Mouse (Mus musculus) cerebellum, adult 2 months (tissue): ENCODE data around the gene Hpse2.

Experiments used
- CTCF ChIP-seq: fragments of 200-500 bp; IDR thresholded peaks from 2 replicates; pipeline ENCODE4 v1.5.1; 2011; ENCODE audit warnings: low read depth, mild to moderate bottlenecking, control low read depth, low read length, moderate library complexity, borderline replicate concordance; ENCODE audit not compliant: insufficient read depth
- POLR2A ChIP-seq: fragments of 200-500 bp; IDR thresholded peaks from 2 replicates; pipeline ENCODE4 v1.6.1; 2011; ENCODE audit warnings: low read length, control low read depth, borderline replicate concordance; ENCODE audit not compliant: insufficient read depth

GRCm38 (mm10) chr19:42764398-42764797, 623.8 kb downstream of the Hpse2 start:
- TF ChIP-seq POLR2A (no peak), CTCF (no peak)
